Mouse (Mus musculus) erythroblast, embryonic 14.5 days (primary cell): Measurements from ENCODE around the gene Hint3. TPM values are rescaled to one million over a fixed set of nuclear protein-coding genes. Genes with fewer than 3 reads are reported as not detected.
"Not testable (repeated sequence)": the region's sequence is repeated elsewhere in the genome, so short reads cannot be mapped to it uniquely, and the experiment has no call there.

Experiments
- H3K27me3 ChIP-seq: 2 replicates; pipeline ENCODE4 v1.6.1; 2012; ENCODE audit warnings: inconsistent platforms; ENCODE audit not compliant: control insufficient read depth
- H3K36me3 ChIP-seq: 2 replicates; pipeline ENCODE4 v1.6.1; 2012; ENCODE audit warnings: mild to moderate bottlenecking, inconsistent platforms; ENCODE audit not compliant: control insufficient read depth
- H3K4me1 ChIP-seq: 2 replicates; pipeline ENCODE4 v1.6.1; 2012; ENCODE audit warnings: inconsistent platforms; ENCODE audit not compliant: control insufficient read depth
- H3K4me3 ChIP-seq: replicated peaks from 2 replicates; pipeline ENCODE3; 2012; ENCODE audit warnings: moderate library complexity, mild to moderate bottlenecking, inconsistent platforms
- H3K9me3 ChIP-seq: 2 replicates; pipeline ENCODE4 v1.6.1; 2012; ENCODE audit warnings: low read length, inconsistent platforms, mixed read lengths; ENCODE audit not compliant: control insufficient read depth
- GATA1 ChIP-seq: IDR thresholded peaks from 2 replicates; pipeline ENCODE4 v1.6.1; 2012; ENCODE audit warnings: low read length, inconsistent platforms, mixed read lengths
- TAL1 ChIP-seq: IDR thresholded peaks from 3 replicates; pipeline ENCODE4 v1.6.1; 2012; ENCODE audit warnings: low read length, inconsistent platforms, mixed read lengths
- polyA plus RNA-seq: library from polyadenylated mRNA; stranded (reverse); fragments of >175 nt; gene quantifications from 2 replicates; pipeline ENCODE4 v1.2.3, GENCODE M21; 2012

Gene Hint3
- polyA plus RNA-seq, 1 experiment = 1.8 TPM

DNA sequence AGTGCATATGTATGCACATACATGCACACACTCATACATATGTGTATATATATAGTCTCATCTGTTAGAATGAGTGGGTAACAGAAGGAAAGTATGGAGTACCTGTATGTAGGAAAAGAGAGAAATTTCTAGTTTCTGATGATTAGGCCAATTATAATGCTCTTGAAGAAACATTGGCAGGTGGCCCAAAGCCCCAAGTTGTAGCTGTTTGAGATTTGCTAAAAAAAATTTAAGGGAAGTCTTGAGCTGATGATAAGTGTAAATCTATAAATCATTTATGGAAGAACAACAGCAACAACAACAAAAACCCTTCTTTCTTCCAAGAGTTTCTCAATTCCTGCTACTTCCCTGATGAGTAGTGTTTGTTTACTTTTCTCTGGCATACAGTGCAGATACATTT, 545 bp upstream of the Hint3 start:
- Histone ChIP-seq H3K9me3 (peaks cover 3% of the 10 kb centered on the region), H3K4me3 (no peak overlapping the region), H3K36me3 (peaks cover 6% of the 10 kb centered on the region), H3K4me1 (peaks cover 45% of the 10 kb centered on the region), H3K27me3 (no peaks in the 10 kb centered on the region)
- TF ChIP-seq GATA1 = no peak
- no peak for TF ChIP-seq TAL1

DNA sequence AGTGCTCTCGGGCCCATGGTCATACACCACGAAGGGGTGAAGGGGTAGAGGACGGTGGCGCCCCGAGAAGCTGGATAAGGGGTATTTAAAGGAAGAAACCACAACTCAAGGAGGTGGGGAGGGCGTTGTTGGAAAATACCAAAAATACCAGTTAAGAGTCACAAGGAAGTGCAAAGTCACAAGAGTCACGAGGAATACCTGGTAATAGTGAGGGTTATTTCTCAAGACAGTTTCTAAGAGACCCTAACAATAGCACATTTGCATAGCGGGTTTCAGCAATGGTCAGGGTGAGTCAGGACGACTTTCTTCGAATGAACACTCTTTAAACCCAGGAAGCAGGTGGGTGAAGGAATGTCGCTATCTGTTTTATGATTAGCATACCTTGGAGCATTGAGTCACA, 988 bp downstream of the Hint3 start:
- H3K4me1 ChIP-seq = peaks cover 39% of the 10 kb centered on the region
- not testable (repeated sequence) for H3K9me3 ChIP-seq, H3K27me3 ChIP-seq, H3K4me3 ChIP-seq, H3K36me3 ChIP-seq

DNA sequence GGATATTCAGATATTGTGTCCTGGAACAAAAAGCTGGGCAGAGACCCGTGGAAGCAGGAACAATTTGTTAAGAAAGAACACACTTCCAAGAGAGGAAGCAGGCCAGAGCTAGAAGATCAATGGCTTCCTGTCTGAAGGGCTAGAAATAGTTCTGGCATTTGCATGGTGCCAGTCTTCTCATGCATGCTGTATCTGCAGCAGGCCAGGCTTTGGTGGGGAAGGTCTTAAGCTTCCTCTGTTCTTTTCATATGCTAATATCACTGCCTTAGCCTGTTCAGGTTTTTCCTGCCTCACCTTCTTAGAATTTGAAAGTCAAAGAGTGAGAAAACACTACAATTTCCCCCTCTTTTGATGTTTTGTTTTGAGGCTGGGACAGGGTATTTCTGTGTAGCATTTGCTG, 1.9 kb downstream of the Hint3 start:
- Histone ChIP-seq H3K27me3 (no peaks in the 10 kb centered on the region), H3K4me3 (no peak overlapping the region), H3K4me1 (peaks cover 30% of the 10 kb centered on the region), H3K36me3 (peaks cover 6% of the 10 kb centered on the region), H3K9me3 (peaks cover 3% of the 10 kb centered on the region)
- TF ChIP-seq TAL1 (no peak), GATA1 (no peak)

- Histone ChIP-seq H3K4me3 (no peak overlapping the region), H3K9me3 (peaks cover 3% of the 10 kb centered on the region), H3K27me3 (peaks cover 5% of the 10 kb centered on the region; the same call in 1 of the 2 replicates), H3K36me3 (peaks cover 5% of the 10 kb centered on the region), H3K4me1 (peaks cover 10% of the 10 kb centered on the region)
- TF ChIP-seq GATA1 (no peak), TAL1 (no peak)
Observed at GRCm38 (mm10) chr10:30624161-30625019, 5.0 kb downstream of the Hint3 start.

GRCm38 (mm10) chr10:30622928-30623327, 6.5 kb downstream of the Hint3 start:
- H3K9me3 ChIP-seq = no peaks in the 10 kb centered on the region
- H3K4me1 ChIP-seq = peaks cover 13% of the 10 kb centered on the region
- no peak overlapping the region for H3K4me3 ChIP-seq
- peaks cover 5% of the 10 kb centered on the region; the same call in 1 of the 2 replicates for H3K27me3 ChIP-seq
- TF ChIP-seq TAL1 (no peak), GATA1 (no peak)
- H3K36me3 ChIP-seq = no peaks in the 10 kb centered on the region

- TF ChIP-seq GATA1 = no peak
- TF ChIP-seq TAL1 = no peak
- Histone ChIP-seq H3K9me3 (no peaks in the 10 kb centered on the region), H3K36me3 (no peaks in the 10 kb centered on the region), H3K4me1 (peaks cover 21% of the 10 kb centered on the region), H3K27me3 (peaks cover 5% of the 10 kb centered on the region; the same call in 1 of the 2 replicates), H3K4me3 (peak overlapping the region; percentile 69)
Observed at GRCm38 (mm10) chr10:30618918-30619210, 10.6 kb downstream of the Hint3 start.

- Histone ChIP-seq H3K27me3 (peaks cover 5% of the 10 kb centered on the region; the same call in 1 of the 2 replicates), H3K36me3 (peaks cover 4% of the 10 kb centered on the region), H3K9me3 (no peaks in the 10 kb centered on the region), H3K4me3 (peak overlapping the region; percentile 69), H3K4me1 (peaks cover 21% of the 10 kb centered on the region)
- TF ChIP-seq GATA1 (no peak; the same call in 1 of the 2 replicates), TAL1 (no peak)
Observed at GRCm38 (mm10) chr10:30618091-30618917, 11.1 kb downstream of the Hint3 start.

DNA sequence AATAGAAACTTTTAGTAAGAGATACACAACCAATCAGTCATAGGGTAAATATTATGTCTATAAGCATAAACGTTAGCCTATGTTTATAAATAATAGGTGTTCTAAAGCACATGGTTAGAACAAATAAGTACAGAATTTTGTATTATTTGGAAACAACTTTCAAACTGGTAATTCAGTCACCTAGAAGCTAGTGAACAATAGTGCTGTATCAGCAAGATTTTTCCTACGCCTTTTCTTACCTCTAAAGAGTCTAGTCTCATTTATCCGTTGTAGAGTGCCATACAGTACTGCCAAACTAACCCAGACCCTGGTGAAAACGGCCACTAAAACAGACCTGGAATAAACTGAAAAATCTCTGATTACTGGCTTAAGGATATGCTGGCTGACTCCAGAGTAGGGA, 16.4 kb downstream of the Hint3 start:
- no peaks in the 10 kb centered on the region for H3K9me3 ChIP-seq

GRCm38 (mm10) chr10:30609614-30610013, 19.8 kb downstream of the Hint3 start:
- TF ChIP-seq TAL1 (no peak), GATA1 (0 out of 2 replicates have a peak, but pooled peaks have one; percentile 43)
- H3K36me3 ChIP-seq = peaks cover 34% of the 10 kb centered on the region
- H3K9me3 ChIP-seq = no peaks in the 10 kb centered on the region
- no peak overlapping the region for H3K4me3 ChIP-seq
- no peaks in the 10 kb centered on the region for H3K27me3 ChIP-seq
- H3K4me1 ChIP-seq = peaks cover 24% of the 10 kb centered on the region

More for the DNA sequence above, 16.4 kb downstream of the Hint3 start:
- TF ChIP-seq TAL1 (no peak), GATA1 (no peak)
- Histone ChIP-seq H3K27me3 (no peaks in the 10 kb centered on the region), H3K4me1 (peaks cover 36% of the 10 kb centered on the region), H3K36me3 (peaks cover 24% of the 10 kb centered on the region), H3K4me3 (no peak overlapping the region)
